Mouse (Mus musculus) bone marrow, adult 2 months (tissue): Measurements from ENCODE around the gene Il4i1. TPM values are rescaled to one million over a fixed set of nuclear protein-coding genes. Genes with fewer than 3 reads are reported as not detected.

Source experiments
- H3K27ac ChIP-seq: fragments of 200-500 bp; 2 replicates; pipeline ENCODE4 v1.5.1; 2012; ENCODE audit warnings: low read depth, mild to moderate bottlenecking, control low read depth, inconsistent platforms, low read length; ENCODE audit not compliant: control insufficient read depth, poor library complexity, insufficient read depth
- H3K4me1 ChIP-seq: fragments of 200-500 bp; 2 replicates; pipeline ENCODE4 v1.6.1; 2011; ENCODE audit warnings: low read length; ENCODE audit not compliant: control insufficient read depth, insufficient read depth
- H3K4me3 ChIP-seq: fragments of 200-500 bp; replicated peaks from 2 replicates; pipeline ENCODE3; 2011; ENCODE audit warnings: mild to moderate bottlenecking, low read depth, low read length, control low read depth; ENCODE audit not compliant: control insufficient read depth
- CTCF ChIP-seq: fragments of 200-500 bp; IDR thresholded peaks from 2 replicates; pipeline ENCODE4 v1.5.1; 2011; ENCODE audit warnings: low read length, control low read depth; ENCODE audit not compliant: control insufficient read depth, insufficient read depth
- POLR2A ChIP-seq: fragments of 200-500 bp; IDR thresholded peaks from 2 replicates; pipeline ENCODE4 v1.6.1; 2011; ENCODE audit warnings: low read depth, mild to moderate bottlenecking, control low read depth, low read length, borderline replicate concordance; ENCODE audit not compliant: control insufficient read depth
- WGBS: fragments of 180-500 bp; shearing (Covaris S2); methylation state at CpG from one replicate; pipeline ENCODE4 v1.1.7; 2018; 5-methylcytosine and 5-hydroxymethylcytosine counted together
- polyA plus RNA-seq: library from polyadenylated mRNA; stranded (reverse); fragments of >200 nt; gene quantifications from 2 replicates; pipeline ENCODE4 v1.2.4, GENCODE M21; 2011; ENCODE audit warnings: low replicate concordance; ENCODE audit not compliant: missing spikeins, insufficient read depth, insufficient read length

The Il4i1 gene
- polyA plus RNA-seq, 1 experiment: 24.8 TPM

DNA sequence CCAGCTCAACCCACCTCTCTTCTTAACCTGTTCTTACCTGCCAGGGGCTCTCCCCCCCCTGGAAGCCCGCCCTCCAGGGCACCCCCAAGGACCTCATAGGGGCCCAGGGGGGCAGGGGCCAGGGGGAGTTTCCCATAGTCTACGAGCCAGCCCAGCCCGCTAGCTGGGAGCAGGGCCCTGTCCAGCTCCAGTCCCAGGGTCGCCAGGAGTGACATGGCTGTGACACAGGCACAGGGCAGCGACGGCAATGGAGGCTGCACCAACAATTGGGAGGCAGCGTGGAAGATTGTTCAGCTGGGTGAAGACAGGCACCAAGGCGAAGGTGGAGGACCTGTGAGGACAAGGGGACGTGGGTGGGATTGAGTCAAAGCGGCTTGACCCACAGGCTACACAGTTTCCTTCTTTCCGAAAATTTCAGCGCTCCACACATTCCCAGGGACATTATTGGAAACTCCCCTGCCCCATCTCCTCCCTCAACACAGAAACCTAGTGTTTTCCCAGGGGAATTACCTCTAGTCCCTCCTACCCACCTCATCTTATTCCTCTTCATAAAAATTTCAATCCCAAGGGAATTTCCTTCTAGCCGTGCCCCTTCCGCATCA is 1.1 kb upstream of the Il4i1 start:
- 62% methylated on average over 14 of the region's 14 CpGs for WGBS
- H3K27ac ChIP-seq: peak overlapping the region; percentile 76; the same call in 1 of the 2 replicates

DNA sequence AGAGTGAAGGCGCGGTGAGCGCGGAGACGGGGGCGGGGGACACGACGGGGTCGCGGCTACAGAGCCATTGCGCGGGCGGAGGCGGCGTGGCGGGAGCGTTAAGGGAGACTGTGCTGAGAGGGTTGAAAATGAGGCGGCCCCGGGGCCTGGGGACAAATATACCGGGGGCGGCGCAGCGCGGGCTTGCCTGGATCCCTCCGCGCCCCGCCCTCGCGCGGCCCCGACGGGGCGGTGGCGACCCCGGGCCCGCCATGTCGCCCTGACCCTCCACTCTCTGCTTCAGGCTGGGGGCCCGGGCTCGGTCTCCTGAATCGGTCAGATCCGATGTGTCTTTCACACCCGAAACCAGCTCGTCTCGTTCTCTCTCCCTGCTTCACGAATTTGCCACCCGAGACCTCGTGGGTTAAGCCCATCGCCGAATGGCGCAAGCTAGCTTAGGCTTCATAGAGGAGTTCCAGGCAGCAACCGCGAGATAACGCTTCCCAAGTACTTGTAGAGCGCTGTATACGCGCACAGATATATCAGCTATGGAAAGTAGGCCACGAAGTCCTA is 359 bp downstream of the Il4i1 start, which contains the start of gene Atf5:
Gene Atf5, minus strand, starts transcription at position 189 of the 552 bp plus-strand sequence.
- peak within 1 kb of the TSS; percentile 76 for H3K27ac ChIP-seq
- no peak for TF ChIP-seq CTCF
- no peak for TF ChIP-seq POLR2A
- peak within 1 kb of the TSS; percentile 89 for H3K4me3 ChIP-seq
- WGBS: under 1% methylated on average over 52 of the region's 57 CpGs
- peaks cover 8% of the 10 kb centered on the region for H3K4me1 ChIP-seq

More for the DNA sequence above, 1.1 kb upstream of the Il4i1 start:
- TF ChIP-seq POLR2A: no peak
- TF ChIP-seq CTCF: no peak
- H3K4me3 ChIP-seq: peak overlapping the region; percentile 89
- peaks cover 7% of the 10 kb centered on the region for H3K4me1 ChIP-seq

DNA sequence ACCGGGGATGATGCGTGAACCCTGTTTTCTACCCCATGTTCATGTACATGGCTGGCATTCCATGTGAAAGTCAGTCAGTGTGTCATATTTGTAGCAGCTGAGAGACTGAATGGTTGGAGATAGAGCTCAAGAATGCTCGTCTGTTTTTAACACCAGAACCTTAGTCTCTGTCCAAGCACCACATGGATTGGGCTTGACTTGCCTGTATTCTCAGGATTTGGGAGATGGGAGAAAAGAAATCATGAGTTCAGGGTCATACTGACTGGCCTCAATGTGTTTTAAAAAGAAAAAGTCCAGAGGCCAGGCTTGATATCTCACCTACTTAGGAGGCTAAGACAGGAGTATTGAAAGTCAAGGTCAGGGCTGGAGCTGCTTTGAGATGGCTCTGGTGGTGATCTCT is 1.3 kb downstream of the Il4i1 start:
- H3K4me1 ChIP-seq: peaks cover 8% of the 10 kb centered on the region
- H3K27ac ChIP-seq: no peak overlapping the region
- peak overlapping the region; percentile 89 for H3K4me3 ChIP-seq
- WGBS: 15% methylated on average over 3 of the region's 3 CpGs
- TF ChIP-seq CTCF (no peak), POLR2A (no peak)

DNA sequence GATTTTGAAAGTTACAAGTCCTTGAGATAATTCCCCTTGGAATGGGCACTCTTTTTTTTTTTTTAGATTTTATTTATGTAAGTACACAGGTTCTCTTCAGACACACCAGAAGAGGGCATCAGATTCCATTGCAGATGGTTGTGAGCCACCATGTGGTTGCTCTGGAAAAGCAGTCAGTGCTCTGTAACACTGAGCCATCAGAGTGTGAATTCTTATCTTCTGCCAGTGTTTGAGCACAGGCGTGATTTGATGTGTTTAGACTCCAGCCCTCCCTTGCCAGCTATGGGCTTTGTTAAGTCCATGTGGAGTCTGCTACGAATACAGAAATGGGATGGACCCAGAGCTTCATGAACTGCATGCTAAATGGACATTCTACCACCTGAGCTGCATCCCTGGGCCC is 2.0 kb downstream of the Il4i1 start:
- no peak overlapping the region for H3K4me3 ChIP-seq
- 28% methylated on average over 2 of the region's 2 CpGs for WGBS
- H3K4me1 ChIP-seq: peaks cover 9% of the 10 kb centered on the region
- no peak overlapping the region for H3K27ac ChIP-seq
- TF ChIP-seq POLR2A: no peak
- TF ChIP-seq CTCF: no peak

DNA sequence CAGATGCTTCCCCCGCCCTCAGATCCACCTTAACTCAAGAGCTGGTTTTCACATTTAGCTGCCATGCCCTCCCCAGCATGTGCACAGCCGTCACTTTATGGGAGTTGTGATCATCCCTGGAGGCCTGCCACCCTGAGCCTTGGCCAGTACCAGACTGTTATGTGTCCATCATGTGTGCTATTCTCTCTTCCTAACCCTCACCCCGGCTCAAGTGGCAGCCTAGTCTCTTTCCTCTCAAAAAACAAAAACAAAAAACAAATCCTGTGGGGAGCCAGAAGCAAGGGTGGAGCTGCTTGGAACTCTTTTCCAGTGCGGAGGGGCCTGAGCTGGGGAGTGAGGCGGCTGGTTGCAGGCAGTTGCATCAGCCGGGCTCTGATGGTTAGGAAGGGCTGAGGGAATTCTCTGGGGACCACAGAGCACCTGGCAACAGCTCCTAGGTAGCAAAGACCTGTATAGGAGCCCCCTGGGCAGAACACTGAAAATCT is 2.6 kb downstream of the Il4i1 start:
- Histone ChIP-seq H3K27ac (peak overlapping the region; percentile 20; the same call in 1 of the 2 replicates), H3K4me3 (peak overlapping the region; percentile 14), H3K4me1 (peaks cover 9% of the 10 kb centered on the region)
- no peak for TF ChIP-seq POLR2A
- no peak for TF ChIP-seq CTCF
- WGBS: 37% methylated on average over 6 of the region's 6 CpGs

DNA sequence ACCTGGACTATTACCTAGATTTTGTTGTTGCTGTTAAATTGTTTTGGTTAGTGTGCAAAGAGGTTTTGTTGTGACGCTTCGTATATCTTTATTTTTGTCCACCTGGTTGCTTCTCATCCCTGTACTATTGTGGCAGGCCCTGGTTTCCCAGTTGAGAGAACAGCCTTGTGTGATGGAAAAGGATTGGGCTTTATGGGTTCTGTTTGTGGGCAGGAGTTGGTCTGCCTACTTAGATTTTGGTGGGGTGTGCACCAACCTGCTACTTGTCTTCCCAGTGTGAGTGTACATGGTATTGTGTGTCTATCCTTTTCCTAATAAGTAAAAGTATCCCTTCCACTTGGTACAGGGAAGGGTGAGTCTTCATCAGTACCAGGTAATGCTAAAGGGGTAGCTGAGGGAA is 3.2 kb downstream of the Il4i1 start:
- Histone ChIP-seq H3K27ac (no peak overlapping the region), H3K4me1 (peaks cover 9% of the 10 kb centered on the region), H3K4me3 (no peak overlapping the region)
- WGBS: 79% methylated on average over 2 of the region's 2 CpGs
- TF ChIP-seq POLR2A (no peak), CTCF (no peak)

DNA sequence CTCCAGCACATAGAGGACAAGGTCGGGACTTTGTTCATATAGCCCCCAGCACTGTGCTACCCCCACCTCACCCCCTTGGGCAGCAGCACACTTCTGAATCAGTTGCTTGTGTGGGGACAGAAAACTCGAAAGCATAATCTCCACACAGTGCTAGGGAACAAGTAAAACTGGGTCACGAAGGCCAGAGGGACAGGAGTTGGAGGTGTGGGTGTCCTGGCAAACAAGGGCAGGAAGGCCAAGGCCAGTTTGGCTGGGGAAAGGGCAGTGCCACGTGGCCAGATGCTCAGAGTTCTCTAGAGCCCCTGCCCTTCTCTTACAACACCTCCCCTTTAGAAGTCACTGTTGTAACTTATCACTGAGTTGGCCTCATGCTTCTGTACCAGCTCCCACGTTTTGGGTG is 3.7 kb downstream of the Il4i1 start:
- TF ChIP-seq CTCF: no peak
- no peak for TF ChIP-seq POLR2A
- H3K27ac ChIP-seq: no peak overlapping the region
- 35% methylated on average over 5 of the region's 5 CpGs for WGBS
- H3K4me1 ChIP-seq: peaks cover 9% of the 10 kb centered on the region
- H3K4me3 ChIP-seq: no peak overlapping the region

DNA sequence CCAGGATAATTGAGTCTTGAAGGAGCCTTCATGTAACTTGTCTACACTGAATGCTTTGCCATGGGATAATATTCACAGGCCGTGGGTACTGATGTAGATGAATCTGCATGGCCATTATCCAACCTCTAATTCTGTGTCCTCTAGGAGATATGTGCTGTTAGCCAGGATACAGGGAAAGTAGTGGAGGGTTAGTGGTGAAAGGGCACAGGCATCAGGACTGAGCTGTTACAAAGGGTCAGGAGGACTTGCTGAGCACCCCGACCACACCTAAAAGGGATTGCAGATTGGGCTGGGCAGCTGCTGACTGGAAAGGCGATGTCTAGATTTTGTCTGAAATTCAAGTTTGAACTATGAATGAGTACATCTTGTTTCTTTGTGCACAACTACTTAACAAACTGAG is 4.3 kb downstream of the Il4i1 start:
- peaks cover 7% of the 10 kb centered on the region for H3K4me1 ChIP-seq
- no peak overlapping the region for H3K4me3 ChIP-seq
- no peak overlapping the region for H3K27ac ChIP-seq
- no peak for TF ChIP-seq CTCF
- no peak for TF ChIP-seq POLR2A
- WGBS: 69% methylated on average over 3 of the region's 3 CpGs
